Mouse (Mus musculus): ENCODE measurements around the gene Cnih3.
A peak's percentile ranks its signal among the peaks of the same experiment; 100 is the strongest.

GRCm38 (mm10) chr1:181465027-181465426 lies 112.6 kb downstream of the Cnih3 start:
- TF ChIP-seq CTCF (IDR thresholded peaks at IDR 0.05; ENCODE audit: low read depth) (peak; percentile 80), EP300 (IDR thresholded peaks at IDR 0.05; ENCODE audit: low read depth) (no peak)
